Mouse (Mus musculus) erythroblast, embryonic 14.5 days (primary cell): ENCODE measurements around the gene Negr1.

Source experiments
- GATA1 ChIP-seq: IDR thresholded peaks from 2 replicates; pipeline ENCODE4 v1.6.1; 2012; ENCODE audit warnings: low read length, inconsistent platforms, mixed read lengths
- TAL1 ChIP-seq: IDR thresholded peaks from 3 replicates; pipeline ENCODE4 v1.6.1; 2012; ENCODE audit warnings: low read length, inconsistent platforms, mixed read lengths

DNA sequence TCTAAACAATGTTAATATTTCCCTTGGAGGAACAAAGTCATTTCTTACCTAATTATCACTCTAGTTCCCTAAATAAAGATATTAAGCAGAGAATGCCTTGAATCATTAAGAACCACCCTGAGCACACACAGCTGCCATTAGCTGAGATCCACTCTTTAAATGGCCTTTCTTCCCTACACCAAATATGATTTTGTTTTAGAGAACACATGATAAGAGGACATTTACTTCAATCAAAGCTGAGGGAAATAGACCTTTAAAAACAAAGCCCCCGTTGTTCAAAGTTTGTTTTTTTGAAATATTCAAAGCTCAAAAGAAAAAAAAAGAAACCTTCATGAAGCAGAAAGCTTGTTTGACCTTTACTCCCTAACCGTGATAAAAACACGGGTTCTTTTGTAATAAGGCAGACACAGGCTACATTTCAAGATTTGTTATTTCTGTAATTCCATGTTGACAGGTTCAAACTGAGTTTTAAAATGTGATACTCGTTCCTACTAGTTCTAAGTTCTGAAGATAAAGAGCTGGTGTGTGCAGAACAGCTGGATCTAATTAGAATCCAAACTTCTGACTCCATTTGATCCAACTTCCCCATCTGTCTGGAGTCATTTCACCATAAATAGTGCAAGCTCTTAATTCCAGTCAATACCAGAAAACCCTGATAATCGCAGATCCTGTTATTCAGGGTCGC, 544.1 kb downstream of the Negr1 start:
- TF ChIP-seq TAL1: no peak
- TF ChIP-seq GATA1: no peak
